Mouse (Mus musculus): ENCODE results near the gene Ucp2.

DNA sequence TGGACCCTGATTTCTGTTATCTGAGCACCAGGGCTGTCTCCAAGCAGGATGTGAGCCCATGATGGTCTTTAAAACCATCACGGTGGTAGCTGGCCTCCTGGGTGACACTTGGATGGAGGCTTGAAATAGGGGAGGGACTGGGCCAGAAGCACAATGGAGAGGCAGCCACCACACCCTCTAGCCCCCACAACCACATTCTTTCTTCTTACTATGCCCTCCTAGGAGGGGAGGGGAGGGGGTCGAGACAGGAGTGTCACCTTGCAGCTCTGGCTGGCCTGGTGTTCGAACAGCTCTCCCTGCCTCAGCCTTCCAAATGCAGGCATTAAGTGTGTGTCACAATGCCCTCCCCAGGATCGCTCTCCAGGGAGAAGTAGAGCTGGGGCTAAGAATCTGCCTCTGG lies 4.3 kb downstream of the Ucp2 start:
- no peak for TF ChIP-seq CTCF (IDR thresholded peaks at IDR 0.05)
- no peak for TF ChIP-seq EP300 (IDR thresholded peaks at IDR 0.05)

All from lung, postnatal 0 days (tissue).